Mouse (Mus musculus): ENCODE measurements around the gene 4930404N11Rik. TPM values are rescaled to one million over a fixed set of nuclear protein-coding genes. Genes with fewer than 3 reads are reported as not detected.
A peak's percentile ranks its signal among the peaks of the same experiment; 100 is the strongest.

The 4930404N11Rik gene
- polyA plus RNA-seq, 2 experiments = 0.37 to 0.43 TPM

DNA sequence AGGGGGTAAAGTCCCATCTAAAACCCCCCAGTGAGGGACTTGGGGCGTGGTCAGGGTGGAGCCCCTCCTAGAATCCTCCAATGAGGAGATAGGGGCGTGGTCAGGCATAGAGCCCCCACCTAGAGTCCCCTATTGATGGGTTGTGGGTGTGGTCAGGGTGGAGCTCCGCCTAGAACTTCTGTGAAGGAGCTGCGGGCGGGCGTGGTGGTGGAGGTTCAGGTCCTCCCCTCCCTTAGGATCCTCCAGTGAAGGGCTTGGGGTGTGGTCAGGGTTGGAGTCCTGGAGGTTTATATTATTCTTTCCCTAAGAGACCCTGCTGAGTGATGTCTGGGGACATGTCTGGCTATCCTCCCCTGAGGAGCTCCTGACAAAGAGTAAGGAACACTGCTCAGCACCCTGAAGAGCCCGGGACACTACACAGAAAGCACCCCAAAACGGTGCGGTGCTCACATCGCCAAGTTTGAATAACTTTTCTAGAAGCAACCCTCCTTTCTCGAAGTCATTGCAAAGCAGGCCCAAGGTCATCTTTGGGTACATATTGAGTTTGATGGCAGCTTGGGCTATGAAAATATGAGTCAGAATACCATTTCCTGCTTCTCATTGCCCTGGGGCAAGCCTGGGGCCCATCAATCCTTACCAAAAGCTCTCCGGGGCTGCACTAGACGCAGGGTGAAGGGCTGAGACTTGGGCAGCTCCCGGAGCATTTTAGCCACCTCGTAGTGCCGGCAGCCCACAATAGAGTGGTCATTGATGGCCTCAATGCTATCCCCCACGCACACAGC is 24.9 kb downstream of the 4930404N11Rik start:
- Histone ChIP-seq H3K36me3 (ENCODE audit: control insufficient read depth, insufficient read depth, low read length) (0 out of 2 replicates have a peak, but pooled peaks cover 3% of the 10 kb centered on the region), H3K9me3 (ENCODE audit: control insufficient read depth, low read length) (no peaks in the 10 kb centered on the region), H3K27ac (replicated peaks; ENCODE audit: low read depth, low read length) (no peak overlapping the region), H3K4me1 (ENCODE audit: control insufficient read depth, insufficient read depth, low read length) (peaks cover 14% of the 10 kb centered on the region), H3K4me3 (replicated peaks; ENCODE audit: low read length) (no peak overlapping the region), H3K9ac (ENCODE audit: low read depth, low read length, severe bottlenecking) (no peak overlapping the region), H3K4me2 (replicated peaks; ENCODE audit: low read depth, low read length, severe bottlenecking) (no peak overlapping the region), H3K27me3 (ENCODE audit: control insufficient read depth, insufficient read depth, low read length) (peaks cover 55% of the 10 kb centered on the region)
- DNase-seq (ENCODE audit: low spot score) (no peak), ATAC-seq (ENCODE audit: low FRiP score, low read depth) (no peak)
- no peak for TF ChIP-seq POLR2A (IDR thresholded peaks at IDR 0.05; ENCODE audit: borderline replicate concordance, extremely low read depth, insufficient read depth, insufficient read length)
- WGBS = 40% methylated on average over 17 of the region's 17 CpGs

DNA sequence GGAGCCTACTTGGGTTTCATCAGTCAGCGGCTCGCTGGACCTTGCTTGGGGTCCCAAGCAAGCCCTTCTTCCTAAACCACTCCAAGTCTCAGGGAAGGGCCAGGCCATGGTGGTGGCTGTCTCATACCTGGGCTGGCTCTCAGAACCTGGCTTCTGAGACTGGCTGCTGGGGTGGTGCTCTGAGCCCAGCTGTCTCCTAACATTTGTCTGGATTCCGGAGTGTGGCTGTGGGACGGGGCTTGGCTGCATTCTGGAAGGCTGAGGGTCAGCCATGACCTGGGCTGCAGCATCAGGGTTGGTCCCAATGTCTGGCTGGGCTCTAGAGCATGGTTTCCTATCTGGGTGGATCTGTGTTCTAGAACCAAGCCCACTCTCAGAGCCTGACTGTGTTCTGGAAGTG is 29.1 kb downstream of the 4930404N11Rik start:
- no peak overlapping the region for H3K4me3 ChIP-seq (replicated peaks; ENCODE audit: low read length)
- H3K9ac ChIP-seq (ENCODE audit: low read depth, low read length, severe bottlenecking) = no peak overlapping the region
- peaks cover 19% of the 10 kb centered on the region for H3K4me1 ChIP-seq (ENCODE audit: control insufficient read depth, insufficient read depth, low read length)
- H3K4me2 ChIP-seq (replicated peaks; ENCODE audit: low read depth, low read length, severe bottlenecking) = no peak overlapping the region
- H3K27ac ChIP-seq (replicated peaks; ENCODE audit: low read depth, low read length) = peak overlapping the region; percentile 86
- no peak for DNase-seq (ENCODE audit: low spot score)
- WGBS = 95% methylated on average over 4 of the region's 4 CpGs
- H3K27me3 ChIP-seq (ENCODE audit: control insufficient read depth, insufficient read depth, low read length) = peaks cover 19% of the 10 kb centered on the region; the same call in 1 of the 2 replicates
- ATAC-seq (ENCODE audit: low FRiP score, low read depth) = no peak
- TF ChIP-seq POLR2A (IDR thresholded peaks at IDR 0.05; ENCODE audit: borderline replicate concordance, extremely low read depth, insufficient read depth, insufficient read length) = no peak
- H3K9me3 ChIP-seq (ENCODE audit: control insufficient read depth, low read length) = no peaks in the 10 kb centered on the region
- H3K36me3 ChIP-seq (ENCODE audit: control insufficient read depth, insufficient read depth, low read length) = no peaks in the 10 kb centered on the region

- 30% methylated on average over 14 of the region's 19 CpGs for WGBS
- TF ChIP-seq POLR2A (IDR thresholded peaks at IDR 0.05; ENCODE audit: borderline replicate concordance, extremely low read depth, insufficient read depth, insufficient read length) = no peak
- peak; percentile 58 for DNase-seq (ENCODE audit: low spot score)
Observed at GRCm38 (mm10) chr10:81335393-81336340, 29.9 kb downstream of the 4930404N11Rik start.

DNA sequence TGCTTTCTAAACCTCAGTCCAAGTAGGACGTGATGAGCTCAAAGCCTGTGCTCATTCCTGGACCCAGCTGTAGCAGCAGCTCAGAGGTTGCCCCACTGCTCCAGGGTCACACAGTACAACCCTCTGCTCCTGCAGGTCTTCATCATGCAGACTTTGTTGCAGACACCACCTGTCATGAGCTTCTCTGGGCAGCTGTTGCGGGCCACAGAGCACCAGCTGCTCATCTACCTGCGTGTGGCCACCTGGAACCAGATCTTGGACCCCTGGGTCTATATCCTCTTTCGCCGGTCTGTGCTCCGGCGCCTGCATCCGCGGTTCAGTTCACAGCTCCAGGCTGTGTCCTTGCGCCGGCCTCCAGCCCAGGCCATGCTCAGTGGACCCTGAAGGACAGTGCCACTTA is 31.3 kb downstream of the 4930404N11Rik start:
- Histone ChIP-seq H3K27me3 (ENCODE audit: control insufficient read depth, insufficient read depth, low read length) (0 out of 2 replicates have a peak, but pooled peaks cover 11% of the 10 kb centered on the region), H3K9ac (ENCODE audit: low read depth, low read length, severe bottlenecking) (no peak overlapping the region), H3K27ac (replicated peaks; ENCODE audit: low read depth, low read length) (no peak overlapping the region)

More at GRCm38 (mm10) chr10:81335393-81336340, 29.9 kb downstream of the 4930404N11Rik start:
- peak overlapping the region; percentile 40 for H3K9ac ChIP-seq (ENCODE audit: low read depth, low read length, severe bottlenecking)
- no peaks in the 10 kb centered on the region for H3K36me3 ChIP-seq (ENCODE audit: control insufficient read depth, insufficient read depth, low read length)
- H3K4me1 ChIP-seq (ENCODE audit: control insufficient read depth, insufficient read depth, low read length) = peaks cover 20% of the 10 kb centered on the region
- H3K4me3 ChIP-seq (replicated peaks; ENCODE audit: low read length) = no peak overlapping the region
- peak; percentile 51 for ATAC-seq (ENCODE audit: low FRiP score, low read depth)
- H3K4me2 ChIP-seq (replicated peaks; ENCODE audit: low read depth, low read length, severe bottlenecking) = peak overlapping the region; percentile 22
- H3K27ac ChIP-seq (replicated peaks; ENCODE audit: low read depth, low read length) = peak overlapping the region; percentile 86
- H3K9me3 ChIP-seq (ENCODE audit: control insufficient read depth, low read length) = no peaks in the 10 kb centered on the region
- 0 out of 2 replicates have a peak, but pooled peaks cover 11% of the 10 kb centered on the region for H3K27me3 ChIP-seq (ENCODE audit: control insufficient read depth, insufficient read depth, low read length)

GRCm38 (mm10) chr10:81332277-81332676 is 33.3 kb downstream of the 4930404N11Rik start:
- DNase-seq (ENCODE audit: low spot score) = no peak
- H3K9ac ChIP-seq (ENCODE audit: low read depth, low read length, severe bottlenecking) = 0 out of 2 replicates have a peak overlapping the region, but pooled peaks have one; percentile 4

More for the DNA sequence above, 31.3 kb downstream of the 4930404N11Rik start:
- no peak overlapping the region for H3K4me2 ChIP-seq (replicated peaks; ENCODE audit: low read depth, low read length, severe bottlenecking)
- H3K4me3 ChIP-seq (replicated peaks; ENCODE audit: low read length) = no peak overlapping the region
- ATAC-seq (ENCODE audit: low FRiP score, low read depth) (no peak), DNase-seq (ENCODE audit: low spot score) (no peak)
- no peaks in the 10 kb centered on the region for H3K36me3 ChIP-seq (ENCODE audit: control insufficient read depth, insufficient read depth, low read length)
- TF ChIP-seq POLR2A (IDR thresholded peaks at IDR 0.05; ENCODE audit: borderline replicate concordance, extremely low read depth, insufficient read depth, insufficient read length) = no peak
- no peaks in the 10 kb centered on the region for H3K9me3 ChIP-seq (ENCODE audit: control insufficient read depth, low read length)
- WGBS = 65% methylated on average over 11 of the region's 11 CpGs
- H3K4me1 ChIP-seq (ENCODE audit: control insufficient read depth, insufficient read depth, low read length) = peaks cover 33% of the 10 kb centered on the region

More at GRCm38 (mm10) chr10:81332277-81332676, 33.3 kb downstream of the 4930404N11Rik start:
- 0 out of 2 replicates have a peak, but pooled peaks cover 2% of the 10 kb centered on the region for H3K27me3 ChIP-seq (ENCODE audit: control insufficient read depth, insufficient read depth, low read length)
- H3K9me3 ChIP-seq (ENCODE audit: control insufficient read depth, low read length) = no peaks in the 10 kb centered on the region
- 25% methylated on average over 29 of the region's 29 CpGs for WGBS
- H3K4me1 ChIP-seq (ENCODE audit: control insufficient read depth, insufficient read depth, low read length) = peaks cover 42% of the 10 kb centered on the region
- no peak for TF ChIP-seq POLR2A (IDR thresholded peaks at IDR 0.05; ENCODE audit: borderline replicate concordance, extremely low read depth, insufficient read depth, insufficient read length)
- peak overlapping the region; percentile 15; the same call in 1 of the 2 replicates for H3K4me2 ChIP-seq (replicated peaks; ENCODE audit: low read depth, low read length, severe bottlenecking)
- H3K27ac ChIP-seq (replicated peaks; ENCODE audit: low read depth, low read length) = no peak overlapping the region
- H3K4me3 ChIP-seq (replicated peaks; ENCODE audit: low read length) = no peak overlapping the region
- H3K36me3 ChIP-seq (ENCODE audit: control insufficient read depth, insufficient read depth, low read length) = peaks cover under 1% of the 10 kb centered on the region
- no peak for ATAC-seq (ENCODE audit: low FRiP score, low read depth)

Data from limb, embryonic 14.5 days (tissue).